Mouse (Mus musculus) left cerebral cortex, postnatal 36 days (tissue): Measurements from ENCODE around the gene Fkbp14. TPM values are rescaled to one million over a fixed set of nuclear protein-coding genes. Genes with fewer than 3 reads are reported as not detected.

ENCODE experiments used
- DNase-seq, 2 experiments: peaks; one replicate each; pipeline ENCODE4 v3.0.0; 2021 to 2022; ENCODE audit warnings: low spot score in 2 of 2, mixed read lengths in 1 of 2
- intact Hi-C: fragments of 180-260 bp; cut with DNase I; formaldehyde crosslinking; loops from one replicate; pipeline ENCODE4 v1.15.1; 2025
- total RNA-seq, 2 experiments: library from RNA; stranded (reverse); gene quantifications; 2 replicates each; pipeline ENCODE4 v1.2.3; 2021

Gene Fkbp14
- total RNA-seq, 2 experiments from 2014 or later: 7.3 to 9.9 TPM

GRCm38 (mm10) chr6:54554341-54555110 is 42.6 kb downstream of the Fkbp14 start:
- intact Hi-C loops: no loop called here
- DNase-seq: no peak

GRCm38 (mm10) chr6:54553632-54554031 is 43.5 kb downstream of the Fkbp14 start:
- DNase-seq: no peak
- intact Hi-C loops: no loop called here

- intact Hi-C loops: no loop called here
- DNase-seq: no peak
These were observed 44.2 kb downstream of the Fkbp14 start for GRCm38 (mm10) chr6:54552721-54553413.

GRCm38 (mm10) chr6:54550801-54551323 is 46.2 kb downstream of the Fkbp14 start:
- intact Hi-C loops: no loop called here
- DNase-seq: no peak

- DNase-seq: no peak
- intact Hi-C loops: no loop called here
These were observed 47.8 kb downstream of the Fkbp14 start for GRCm38 (mm10) chr6:54549311-54549710.

GRCm38 (mm10) chr6:54548314-54549019 is 48.6 kb downstream of the Fkbp14 start:
- no peak for DNase-seq
- intact Hi-C loops: no loop called here

- intact Hi-C loops: no loop called here
- DNase-seq: no peak
These were observed 53.5 kb downstream of the Fkbp14 start for GRCm38 (mm10) chr6:54543646-54544045.

- no peak for DNase-seq
- intact Hi-C loops: no loop called here
These were observed 54.3 kb downstream of the Fkbp14 start for GRCm38 (mm10) chr6:54542836-54543235.

- DNase-seq: no peak
- intact Hi-C loops: no loop called here
These were observed 56.7 kb downstream of the Fkbp14 start for GRCm38 (mm10) chr6:54540252-54540887.

- no peak for DNase-seq
- intact Hi-C loops: no loop called here
These were observed 57.7 kb downstream of the Fkbp14 start for GRCm38 (mm10) chr6:54539396-54539795.

- DNase-seq: peak; percentile 23 to 47
- intact Hi-C loops: no loop called here
These were observed 58.3 kb downstream of the Fkbp14 start for GRCm38 (mm10) chr6:54538773-54539173.

GRCm38 (mm10) chr6:54537053-54537452 is 60.1 kb downstream of the Fkbp14 start:
- intact Hi-C loops: no loop called here
- DNase-seq: no peak

- intact Hi-C loops: no loop called here
- no peak for DNase-seq
These were observed 61.6 kb downstream of the Fkbp14 start for GRCm38 (mm10) chr6:54535485-54535884.

GRCm38 (mm10) chr6:54531048-54531481 is 66.0 kb downstream of the Fkbp14 start:
- peak; percentile 48 to 51 for DNase-seq
- intact Hi-C loops: no loop called here

GRCm38 (mm10) chr6:54530182-54530581 is 66.9 kb downstream of the Fkbp14 start:
- no peak for DNase-seq
- intact Hi-C loops: no loop called here

- intact Hi-C loops: no loop called here
- no peak for DNase-seq
These were observed 68.4 kb downstream of the Fkbp14 start for GRCm38 (mm10) chr6:54528666-54529065.
